Mouse (Mus musculus): Measurements from ENCODE around the gene Cnr2.
A peak's percentile ranks its signal among the peaks of the same experiment; 100 is the strongest.

GRCm38 (mm10) chr4:135963457-135964193 lies 68.4 kb downstream of the Cnr2 start, which contains the start of gene Gale:
- TF ChIP-seq TCF12 (IDR thresholded peaks at IDR 0.05; ENCODE audit: insufficient read depth, poor library complexity, severe bottlenecking) = no peak
- no peak for TF ChIP-seq CEBPB (IDR thresholded peaks at IDR 0.05; ENCODE audit: insufficient read depth, poor library complexity, severe bottlenecking)
- TF ChIP-seq POLR2AphosphoS2 (IDR thresholded peaks at IDR 0.05; ENCODE audit: insufficient read length, low read depth) = peak; percentile 77
- no peak for TF ChIP-seq E2F4 (IDR thresholded peaks at IDR 0.05; ENCODE audit: insufficient read depth)
- TF ChIP-seq POLR2A (IDR thresholded peaks at IDR 0.05; ENCODE audit: insufficient read length, low read depth) = peak; percentile 90
- TF ChIP-seq TCF3 (IDR thresholded peaks at IDR 0.05; ENCODE audit: insufficient read length, low read depth) = no peak
- TF ChIP-seq MYOG (IDR thresholded peaks at IDR 0.05; ENCODE audit: control insufficient read depth in 1 of 3, insufficient read depth in 1 of 3, insufficient read length in 2 of 3, low read depth in 2 of 3) = no peak
- no peak for TF ChIP-seq MAX (IDR thresholded peaks at IDR 0.05; ENCODE audit: low read depth)
- no peak for TF ChIP-seq USF1 (IDR thresholded peaks at IDR 0.05; ENCODE audit: low read depth)

Measured in myocyte (in vitro differentiated cells).